Mouse (Mus musculus) embryonic stem cell, embryonic (primary cell): ENCODE measurements around the gene Fis1.

Source experiments
- CTCF ChIA-PET, 4 experiments: fragments of 300-600 bp in 2 of 4; fragments of 350-600 bp in 2 of 4; sonication (Branson Sonifier 250); formaldehyde crosslinking; loops; one replicate each; lab custom pipeline; 2022; ENCODE audit warnings: inconsistent platforms in 2 of 4; lab: Charles Lee
- POLR2A ChIA-PET, 4 experiments: fragments of 300-600 bp in 2 of 4; fragments of 350-600 bp in 2 of 4; sonication (Branson Sonifier 250); formaldehyde crosslinking; loops; one replicate each; lab custom pipeline; 2022; ENCODE audit warnings: antibody characterized with exemption in 4 of 4, inconsistent platforms in 1 of 4; lab: Charles Lee

Fis1 gene

GRCm38 (mm10) chr5:137007276-137007675, 54.2 kb downstream of the Fis1 start:
- ChIA-PET POLR2A (interaction anchor here in 2 of 4 experiments (0.9 to 1.4 kb wide), 2 partner anchors 15 to 23 kb away, joined by 3 read pairs; no protein-coding TSS in a partner anchor), CTCF (interaction anchor here (0.6 to 1.3 kb wide), 5 partner anchors 26 to 809 kb away, joined by 3 read pairs; no protein-coding TSS in a partner anchor)

- CTCF ChIA-PET: interaction anchor here (0.5 to 2.3 kb wide), 32 partner anchors 9 to 647 kb away, joined by 3 to 10 read pairs (median 3); partner anchors contain the start of genes Ache (in 2 of the 4), Ap1s1 (in 1 of the 4), Pcolce (in 1 of the 4) and Plod3 (in 1 of the 4)
- POLR2A ChIA-PET: interaction anchor here in 2 of 4 experiments (0.9 to 1.4 kb wide), 4 partner anchors 14 to 90 kb away, joined by 3 to 5 read pairs (median 4); no protein-coding TSS in a partner anchor
Measured at GRCm38 (mm10) chr5:137009988-137010387, 56.9 kb downstream of the Fis1 start.

- CTCF ChIA-PET: interaction anchor here in 3 of 4 experiments (0.5 to 1.2 kb wide), 5 partner anchors 31 to 181 kb away, joined by 3 to 5 read pairs (median 4); no protein-coding TSS in a partner anchor
- POLR2A ChIA-PET: interaction anchor here in 2 of 4 experiments (0.6 to 1.6 kb wide), 6 partner anchors 12 to 1069 kb away, joined by 3 to 5 read pairs (median 4); no protein-coding TSS in a partner anchor
Measured at GRCm38 (mm10) chr5:137012401-137012950, 59.4 kb downstream of the Fis1 start.
